Mouse (Mus musculus) embryonic fibroblast, embryonic 13.5 days (primary cell): ENCODE data around the gene Hgd. TPM values are rescaled to one million over a fixed set of nuclear protein-coding genes. Genes with fewer than 3 reads are reported as not detected.
A peak's percentile ranks its signal among the peaks of the same experiment; 100 is the strongest.

ENCODE experiments used
- H3K27ac ChIP-seq: 2 replicates; pipeline ENCODE4 v1.5.1; 2012; ENCODE audit warnings: low read length, control low read depth, inconsistent platforms; ENCODE audit not compliant: insufficient read depth
- H3K4me1 ChIP-seq: 2 replicates; pipeline ENCODE4 v1.6.1; 2011; ENCODE audit warnings: low read length; ENCODE audit not compliant: control insufficient read depth, insufficient read depth
- H3K4me3 ChIP-seq: 2 replicates; pipeline ENCODE4 v1.5.1; 2011; ENCODE audit warnings: mild to moderate bottlenecking, control low read depth, low read length; ENCODE audit not compliant: insufficient read depth
- CTCF ChIP-seq: IDR thresholded peaks from 2 replicates; pipeline ENCODE4 v1.5.1; 2011; ENCODE audit warnings: mild to moderate bottlenecking, control low read depth, low read length, moderate library complexity, borderline replicate concordance; ENCODE audit not compliant: insufficient read depth
- POLR2A ChIP-seq: IDR thresholded peaks from 2 replicates; pipeline ENCODE4 v1.6.1; 2011; ENCODE audit warnings: low read depth, mild to moderate bottlenecking, control low read depth, low read length, moderate library complexity
- polyA plus RNA-seq: library from polyadenylated mRNA; stranded (reverse); fragments of >200 nt; gene quantifications from 2 replicates; pipeline ENCODE4 v1.2.4, GENCODE M21; 2011; ENCODE audit warnings: low read depth; ENCODE audit not compliant: missing spikeins, insufficient read length

Hgd gene
- polyA plus RNA-seq, 1 experiment = not detected

GRCm38 (mm10) chr16:37575325-37575724, 4.6 kb upstream of the Hgd start:
- TF ChIP-seq POLR2A (no peak), CTCF (no peak)
- Histone ChIP-seq H3K4me3 (no peak overlapping the region), H3K4me1 (no peaks in the 10 kb centered on the region), H3K27ac (no peak overlapping the region)

GRCm38 (mm10) chr16:37579591-37579990, 362 bp upstream of the Hgd start:
- TF ChIP-seq CTCF = no peak
- TF ChIP-seq POLR2A = no peak
- H3K4me1 ChIP-seq = 0 out of 2 replicates have a peak, but pooled peaks cover 2% of the 10 kb centered on the region
- no peak overlapping the region for H3K27ac ChIP-seq
- no peak overlapping the region for H3K4me3 ChIP-seq

GRCm38 (mm10) chr16:37580651-37581050, 698 bp downstream of the Hgd start:
- 0 out of 2 replicates have a peak, but pooled peaks cover 2% of the 10 kb centered on the region for H3K4me1 ChIP-seq
- H3K4me3 ChIP-seq = no peak overlapping the region
- TF ChIP-seq CTCF = no peak
- no peak overlapping the region for H3K27ac ChIP-seq

- 0 out of 2 replicates have a peak, but pooled peaks cover 2% of the 10 kb centered on the region for H3K4me1 ChIP-seq
- no peak overlapping the region for H3K27ac ChIP-seq
- TF ChIP-seq POLR2A (no peak), CTCF (no peak)
- H3K4me3 ChIP-seq = no peak overlapping the region
These were observed 1.9 kb downstream of the Hgd start for GRCm38 (mm10) chr16:37581901-37582300.

GRCm38 (mm10) chr16:37583306-37583705, 3.4 kb downstream of the Hgd start:
- Histone ChIP-seq H3K4me1 (0 out of 2 replicates have a peak, but pooled peaks cover 2% of the 10 kb centered on the region), H3K4me3 (no peak overlapping the region), H3K27ac (no peak overlapping the region)
- TF ChIP-seq POLR2A = no peak
- TF ChIP-seq CTCF = no peak

GRCm38 (mm10) chr16:37583801-37584200, 3.8 kb downstream of the Hgd start:
- Histone ChIP-seq H3K4me1 (0 out of 2 replicates have a peak, but pooled peaks cover 2% of the 10 kb centered on the region), H3K4me3 (no peak overlapping the region; the same call in 1 of the 2 replicates), H3K27ac (no peak overlapping the region)
- TF ChIP-seq POLR2A (no peak), CTCF (no peak)

GRCm38 (mm10) chr16:37584218-37585035, 4.5 kb downstream of the Hgd start:
- Histone ChIP-seq H3K4me3 (peak overlapping the region; percentile 5), H3K27ac (no peak overlapping the region), H3K4me1 (0 out of 2 replicates have a peak, but pooled peaks cover 2% of the 10 kb centered on the region)
- TF ChIP-seq POLR2A = no peak
- TF ChIP-seq CTCF = no peak

GRCm38 (mm10) chr16:37585129-37585563, 5.2 kb downstream of the Hgd start:
- no peak for TF ChIP-seq CTCF
- no peak for TF ChIP-seq POLR2A
- no peak overlapping the region for H3K27ac ChIP-seq
- 0 out of 2 replicates have a peak, but pooled peaks cover 2% of the 10 kb centered on the region for H3K4me1 ChIP-seq

GRCm38 (mm10) chr16:37590921-37591320, 11.0 kb downstream of the Hgd start:
- Histone ChIP-seq H3K4me1 (no peaks in the 10 kb centered on the region), H3K4me3 (no peak overlapping the region), H3K27ac (no peak overlapping the region)
- TF ChIP-seq POLR2A = no peak
- TF ChIP-seq CTCF = no peak

More at GRCm38 (mm10) chr16:37585129-37585563, 5.2 kb downstream of the Hgd start:
- no peak overlapping the region for H3K4me3 ChIP-seq

GRCm38 (mm10) chr16:37591551-37591950, 11.6 kb downstream of the Hgd start:
- Histone ChIP-seq H3K27ac (no peak overlapping the region), H3K4me3 (no peak overlapping the region), H3K4me1 (no peaks in the 10 kb centered on the region)
- TF ChIP-seq POLR2A (no peak), CTCF (no peak)

GRCm38 (mm10) chr16:37597412-37597811, 17.5 kb downstream of the Hgd start:
- Histone ChIP-seq H3K4me3 (no peak overlapping the region), H3K27ac (no peak overlapping the region), H3K4me1 (no peaks in the 10 kb centered on the region; the same call in 1 of the 2 replicates)
- no peak for TF ChIP-seq CTCF
